ENCODE assay signal across 17 mouse cellular contexts in the genomic region with DNA sequence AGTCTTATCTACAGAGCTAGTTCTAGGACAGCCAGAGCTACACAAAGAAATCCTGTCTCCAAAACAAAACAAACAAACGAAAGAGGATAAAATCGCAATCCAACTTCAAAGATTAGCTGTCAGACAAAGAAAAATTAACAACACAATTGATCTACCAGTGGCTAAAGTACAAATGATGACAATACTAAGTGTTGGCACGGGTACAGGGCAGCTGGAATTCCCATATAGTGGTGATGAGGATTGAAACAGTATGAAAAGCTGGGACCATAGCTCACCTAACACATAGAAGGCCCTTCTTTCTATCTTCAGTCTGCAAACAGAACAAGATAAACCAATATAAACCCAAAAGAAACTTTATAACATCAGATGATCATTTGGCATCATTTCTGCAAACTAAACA. TPM values are rescaled to one million over a fixed set of nuclear protein-coding genes. Genes with fewer than 3 reads are reported as not detected.
"Had no signal": no experiment of that assay in that cellular context is flagged by ENCODE, and none has a peak within 500 bp of the region (broad histone marks: within the 10 kb centered on the region; RNA-seq: fewer than 3 reads in every experiment).

No protein-coding gene starts in this region.

- H3K4me2 ChIP-seq: lung, embryonic 14.5 days; midbrain, embryonic 13.5 days; neural tube, embryonic 13.5 days; neural tube, embryonic 15.5 days had no signal

- H3K4me1 ChIP-seq: midbrain, embryonic 13.5 days; neural tube, embryonic 13.5 days had no signal

- H3K27ac ChIP-seq: midbrain, embryonic 10.5 days; midbrain, embryonic 13.5 days; neural tube, embryonic 13.5 days; neural tube, embryonic 15.5 days had no signal

- H3K4me3 ChIP-seq: midbrain, embryonic 10.5 days; midbrain, embryonic 13.5 days; myocyte; neural tube, embryonic 13.5 days; neural tube, embryonic 15.5 days had no signal

- H3K9me3 ChIP-seq: midbrain, embryonic 10.5 days; neural tube, embryonic 13.5 days; neural tube, embryonic 15.5 days had no signal

- H3K9ac ChIP-seq: lung, embryonic 14.5 days; midbrain, embryonic 13.5 days; neural tube, embryonic 13.5 days; neural tube, embryonic 15.5 days had no signal

- H3K36me3 ChIP-seq: midbrain, embryonic 10.5 days; midbrain, embryonic 13.5 days; neural tube, embryonic 13.5 days; neural tube, embryonic 15.5 days had no signal

- H3K27me3 ChIP-seq: midbrain, embryonic 13.5 days; neural tube, embryonic 13.5 days; neural tube, embryonic 15.5 days had no signal

- DNase-seq: lung, embryonic 14.5 days; lung, postnatal 4 days; retina, postnatal 1 day; right cerebral cortex, adult 18-20 months; right cerebral cortex, postnatal 25 days; right cerebral cortex, postnatal 4 days; spleen, adult 18-20 months; thymus, adult 18-20 months; thymus, postnatal 14 days; thymus, postnatal 36 days had no signal

- ATAC-seq: midbrain, embryonic 13.5 days; midbrain, embryonic 16.5 days had no signal

RNA-seq across cellular contexts. Expression of gene Mmp15, which starts 29.5 kb away (rescaled TPM):
- total RNA-seq: megakaryocyte, adult 5-6 weeks had no signal
